Mouse (Mus musculus) left cerebral cortex, postnatal 10 days (tissue): ENCODE results near the gene Mterf1a. TPM values are rescaled to one million over a fixed set of nuclear protein-coding genes. Genes with fewer than 3 reads are reported as not detected.
A peak's percentile ranks its signal among the peaks of the same experiment; 100 is the strongest.
"Not testable (repeated sequence)": the region's sequence is repeated elsewhere in the genome, so short reads cannot be mapped to it uniquely, and the experiment has no call there.

Experiments used
- DNase-seq, 2 experiments: peaks; one replicate each; pipeline ENCODE4 v3.0.0; 2021 to 2022; ENCODE audit warnings: low spot score in 2 of 2, mixed read lengths in 1 of 2; ENCODE audit errors: extremely low spot score in 1 of 2
- intact Hi-C: fragments of 180-260 bp; cut with DNase I; formaldehyde crosslinking; loops from one replicate; pipeline ENCODE4 v1.15.1; 2025
- total RNA-seq, 2 experiments: library from RNA; stranded (reverse); gene quantifications; 2 replicates each; pipeline ENCODE4 v1.2.3; 2021

The Mterf1a gene
- total RNA-seq: 1 to 10 TPM; 7.5 to 10.0 TPM

GRCm38 (mm10) chr5:3893459-3894293, at the start of gene Mterf1a:
Gene Mterf1a, minus strand, starts transcription at chr5:3893933.
- intact Hi-C loops: loop anchor here (2.0 kb wide), 1 partner anchor 297 kb away; no protein-coding TSS in a partner anchor
- not testable (repeated sequence) for DNase-seq

GRCm38 (mm10) chr5:3943169-3943568, 49.4 kb upstream of the Mterf1a start:
- DNase-seq, intact Hi-C loops: not testable (repeated sequence)

GRCm38 (mm10) chr5:3941240-3941639, 47.5 kb upstream of the Mterf1a start:
- peak in 1 of 2 experiments; percentile 72 for DNase-seq
- intact Hi-C loops: no loop called here

- intact Hi-C loops: no loop called here
- no peak for DNase-seq
These were observed 45.6 kb upstream of the Mterf1a start for GRCm38 (mm10) chr5:3939335-3939734.

- no peak for DNase-seq
- intact Hi-C loops: no loop called here
These were observed 45.2 kb upstream of the Mterf1a start for GRCm38 (mm10) chr5:3938905-3939304.

- intact Hi-C loops: no loop called here
- no peak for DNase-seq
These were observed 42.2 kb upstream of the Mterf1a start for GRCm38 (mm10) chr5:3935778-3936554.

- DNase-seq: no peak
- intact Hi-C loops: no loop called here
These were observed 41.5 kb upstream of the Mterf1a start for GRCm38 (mm10) chr5:3935266-3935665.

- intact Hi-C loops: no loop called here
- no peak for DNase-seq
These were observed 39.8 kb upstream of the Mterf1a start for GRCm38 (mm10) chr5:3933551-3933950.

- DNase-seq: no peak
- intact Hi-C loops: no loop called here
These were observed 37.9 kb upstream of the Mterf1a start for GRCm38 (mm10) chr5:3931636-3932035.

- intact Hi-C loops: no loop called here
These were observed 37.0 kb upstream of the Mterf1a start for GRCm38 (mm10) chr5:3930760-3931159.

GRCm38 (mm10) chr5:3928690-3929046, 34.9 kb upstream of the Mterf1a start:
- intact Hi-C loops: no loop called here
- peak in 1 of 2 experiments; percentile 41 for DNase-seq

More at GRCm38 (mm10) chr5:3930760-3931159, 37.0 kb upstream of the Mterf1a start:
- DNase-seq: no peak

- DNase-seq: peak; percentile 42 to 80
- intact Hi-C loops: no loop called here
These were observed 34.3 kb upstream of the Mterf1a start, which contains the start of gene Akap9 for GRCm38 (mm10) chr5:3927801-3928689. Gene Akap9, plus strand, starts transcription at chr5:3928054.

- no peak for DNase-seq
- intact Hi-C loops: no loop called here
These were observed 32.9 kb upstream of the Mterf1a start for GRCm38 (mm10) chr5:3926666-3927065.

GRCm38 (mm10) chr5:3922350-3922749, 28.6 kb upstream of the Mterf1a start:
- no peak for DNase-seq
- intact Hi-C loops: no loop called here

- no peak for DNase-seq
- intact Hi-C loops: no loop called here
These were observed 11.7 kb upstream of the Mterf1a start for GRCm38 (mm10) chr5:3905471-3905870.

GRCm38 (mm10) chr5:3894294-3894619, 524 bp upstream of the Mterf1a start:
- intact Hi-C loops: loop anchor here (2.0 kb wide), 1 partner anchor 297 kb away; no protein-coding TSS in a partner anchor
- not testable (repeated sequence) for DNase-seq

- no peak for DNase-seq
- intact Hi-C loops: no loop called here
These were observed 4.5 kb downstream of the Mterf1a start for GRCm38 (mm10) chr5:3889201-3889600.

- intact Hi-C loops, DNase-seq: not testable (repeated sequence)
These were observed 6.9 kb downstream of the Mterf1a start for GRCm38 (mm10) chr5:3886862-3887261.

GRCm38 (mm10) chr5:3873485-3873884, 20.2 kb downstream of the Mterf1a start:
- intact Hi-C loops: no loop called here

More at GRCm38 (mm10) chr5:3873485-3873884, 20.2 kb downstream of the Mterf1a start:
- DNase-seq: no peak
